Mouse (Mus musculus) forebrain, embryonic 10.5 days (tissue): ENCODE measurements at regions not wholly inside any gene's neighbourhood (a gene's known extent, or its start where the extent isn't known, plus 50 kb on each side); places are given as distances from the start of the nearest gene placed in this dataset.

Source experiments
- DNase-seq: peaks from one replicate; pipeline ENCODE4 v3.0.0-alpha.2; 2017; ENCODE audit warnings: low spot score; ENCODE audit errors: extremely low spot score
- H3K27ac ChIP-seq: fragments of 300-500 bp; sonication (generic); 2 replicates; pipeline ENCODE4 v1.5.1; 2016; ENCODE audit warnings: mild to moderate bottlenecking
- H3K27me3 ChIP-seq: fragments of 300-500 bp; sonication (generic); 2 replicates; pipeline ENCODE4 v1.6.1; 2016; ENCODE audit warnings: mild to moderate bottlenecking; ENCODE audit not compliant: poor library complexity, severe bottlenecking
- H3K36me3 ChIP-seq: fragments of 300-500 bp; sonication (generic); replicated peaks from 2 replicates; pipeline ENCODE4 v1.6.1; 2016; ENCODE audit warnings: mild to moderate bottlenecking, moderate library complexity
- H3K4me1 ChIP-seq: fragments of 300-500 bp; sonication (generic); 2 replicates; pipeline ENCODE4 v1.6.1; 2016
- H3K4me3 ChIP-seq: fragments of 300-500 bp; sonication (generic); 2 replicates; pipeline ENCODE4 v1.5.1; 2016; ENCODE audit warnings: mild to moderate bottlenecking, moderate library complexity
- H3K9me3 ChIP-seq: fragments of 300-500 bp; sonication (generic); 2 replicates; pipeline ENCODE4 v1.6.1; 2016; ENCODE audit warnings: mild to moderate bottlenecking, moderate library complexity
- WGBS: fragments of 180-500 bp; shearing (Covaris S2); methylation state at CpG from one replicate; pipeline ENCODE4 v1.1.7; 2016; 5-methylcytosine and 5-hydroxymethylcytosine counted together

GRCm38 (mm10) chr2:61032920-61033319, 69.9 kb upstream of the Rbms1 start:
- Histone ChIP-seq H3K9me3 (no peaks in the 10 kb centered on the region), H3K4me3 (no peak overlapping the region), H3K27ac (no peak overlapping the region), H3K27me3 (no peaks in the 10 kb centered on the region), H3K4me1 (no peaks in the 10 kb centered on the region), H3K36me3 (no peaks in the 10 kb centered on the region)
- 91% methylated on average over 1 of the region's 1 CpGs for WGBS
- no peak for DNase-seq

GRCm38 (mm10) chr2:61029706-61030105, 66.7 kb upstream of the Rbms1 start:
- Histone ChIP-seq H3K9me3 (no peaks in the 10 kb centered on the region), H3K36me3 (no peaks in the 10 kb centered on the region), H3K4me3 (no peak overlapping the region), H3K27ac (no peak overlapping the region), H3K27me3 (no peaks in the 10 kb centered on the region), H3K4me1 (no peaks in the 10 kb centered on the region)
- WGBS = 91% methylated on average over 2 of the region's 2 CpGs
- no peak for DNase-seq

GRCm38 (mm10) chr2:61028578-61028977, 65.6 kb upstream of the Rbms1 start:
- no peak overlapping the region for H3K4me3 ChIP-seq
- 79% methylated on average over 2 of the region's 2 CpGs for WGBS
- no peak overlapping the region for H3K27ac ChIP-seq
- no peaks in the 10 kb centered on the region for H3K27me3 ChIP-seq
- DNase-seq = no peak
- no peaks in the 10 kb centered on the region for H3K9me3 ChIP-seq
- H3K4me1 ChIP-seq = no peaks in the 10 kb centered on the region
- no peaks in the 10 kb centered on the region for H3K36me3 ChIP-seq

- Histone ChIP-seq H3K36me3 (no peaks in the 10 kb centered on the region), H3K27me3 (no peaks in the 10 kb centered on the region), H3K27ac (no peak overlapping the region), H3K9me3 (no peaks in the 10 kb centered on the region), H3K4me3 (no peak overlapping the region), H3K4me1 (no peaks in the 10 kb centered on the region)
- no peak for DNase-seq
- 90% methylated on average over 4 of the region's 4 CpGs for WGBS
These were observed 64.7 kb upstream of the Rbms1 start for GRCm38 (mm10) chr2:61027686-61028085.

GRCm38 (mm10) chr2:61022411-61022810, 59.4 kb upstream of the Rbms1 start:
- peaks cover 3% of the 10 kb centered on the region; the same call in 1 of the 2 replicates for H3K9me3 ChIP-seq
- H3K36me3 ChIP-seq = no peaks in the 10 kb centered on the region
- H3K27ac ChIP-seq = no peak overlapping the region
- no peak overlapping the region for H3K4me3 ChIP-seq
- H3K4me1 ChIP-seq = no peaks in the 10 kb centered on the region
- 87% methylated on average over 5 of the region's 5 CpGs for WGBS
- no peaks in the 10 kb centered on the region for H3K27me3 ChIP-seq
- no peak for DNase-seq

GRCm38 (mm10) chr2:61020791-61021190, 57.8 kb upstream of the Rbms1 start:
- Histone ChIP-seq H3K27ac (no peak overlapping the region), H3K27me3 (no peaks in the 10 kb centered on the region), H3K4me1 (no peaks in the 10 kb centered on the region), H3K9me3 (peaks cover 3% of the 10 kb centered on the region; the same call in 1 of the 2 replicates), H3K4me3 (no peak overlapping the region), H3K36me3 (no peaks in the 10 kb centered on the region)
- 85% methylated on average over 4 of the region's 4 CpGs for WGBS
- no peak for DNase-seq

- Histone ChIP-seq H3K27me3 (no peaks in the 10 kb centered on the region), H3K27ac (no peak overlapping the region), H3K36me3 (no peaks in the 10 kb centered on the region), H3K9me3 (no peaks in the 10 kb centered on the region), H3K4me1 (peaks cover 12% of the 10 kb centered on the region), H3K4me3 (no peak overlapping the region)
- 63% methylated on average over 6 of the region's 6 CpGs for WGBS
- no peak for DNase-seq
These were observed 50.0 kb upstream of the Rbms1 start for GRCm38 (mm10) chr2:61013006-61013405.
